Mouse (Mus musculus): ENCODE results near the gene Itga5. TPM values are rescaled to one million over a fixed set of nuclear protein-coding genes. Genes with fewer than 3 reads are reported as not detected.

The Itga5 gene
- polyA plus RNA-seq, 1 experiment from 2014 or later: 30.0 TPM

GRCm38 (mm10) chr15:103375112-103375800, 8.7 kb upstream of the Itga5 start:
- no peak overlapping the region for H3K4me2 ChIP-seq (replicated peaks; ENCODE audit: low read depth, low read length)
- H3K4me3 ChIP-seq (ENCODE audit: low read depth, low read length): no peak overlapping the region
- H3K27me3 ChIP-seq (replicated peaks; ENCODE audit: insufficient read depth, low read length): no peaks in the 10 kb centered on the region
- H3K9ac ChIP-seq (replicated peaks; ENCODE audit: low read depth): no peak overlapping the region
- H3K4me1 ChIP-seq (ENCODE audit: insufficient read depth, low read depth, low read length): 0 out of 2 replicates have a peak, but pooled peaks cover 6% of the 10 kb centered on the region
- WGBS: 78% methylated on average over 4 of the region's 4 CpGs
- no peak for DNase-seq (ENCODE audit: low spot score)
- no peaks in the 10 kb centered on the region for H3K36me3 ChIP-seq (ENCODE audit: insufficient read depth, low read length)
- no peak overlapping the region for H3K27ac ChIP-seq (ENCODE audit: low read length)
- TF ChIP-seq CTCF (IDR thresholded peaks at IDR 0.05) (no peak), EP300 (IDR thresholded peaks at IDR 0.05) (no peak)
- no peaks in the 10 kb centered on the region for H3K9me3 ChIP-seq (ENCODE audit: low read length)
- ATAC-seq: no peak

- Histone ChIP-seq H3K4me3 (ENCODE audit: low read depth, low read length) (no peak overlapping the region), H3K9ac (replicated peaks; ENCODE audit: low read depth) (no peak overlapping the region), H3K4me1 (ENCODE audit: insufficient read depth, low read depth, low read length) (no peaks in the 10 kb centered on the region; the same call in 1 of the 2 replicates), H3K4me2 (replicated peaks; ENCODE audit: low read depth, low read length) (no peak overlapping the region), H3K27ac (ENCODE audit: low read length) (no peak overlapping the region), H3K27me3 (replicated peaks; ENCODE audit: insufficient read depth, low read length) (no peaks in the 10 kb centered on the region), H3K9me3 (ENCODE audit: low read length) (no peaks in the 10 kb centered on the region), H3K36me3 (ENCODE audit: insufficient read depth, low read length) (no peaks in the 10 kb centered on the region)
- ATAC-seq (no peak), DNase-seq (ENCODE audit: low spot score) (no peak)
- TF ChIP-seq EP300 (IDR thresholded peaks at IDR 0.05) (no peak), CTCF (IDR thresholded peaks at IDR 0.05) (no peak)
Observed at GRCm38 (mm10) chr15:103372461-103372860, 5.9 kb upstream of the Itga5 start.

- H3K36me3 ChIP-seq (ENCODE audit: insufficient read depth, low read length): no peaks in the 10 kb centered on the region
- no peak for ATAC-seq
- DNase-seq (ENCODE audit: low spot score): no peak
- 59% methylated on average over 1 of the region's 1 CpGs for WGBS
- H3K4me2 ChIP-seq (replicated peaks; ENCODE audit: low read depth, low read length): no peak overlapping the region
- H3K4me1 ChIP-seq (ENCODE audit: insufficient read depth, low read depth, low read length): no peaks in the 10 kb centered on the region; the same call in 1 of the 2 replicates
- H3K9ac ChIP-seq (replicated peaks; ENCODE audit: low read depth): no peak overlapping the region
- no peak overlapping the region for H3K4me3 ChIP-seq (ENCODE audit: low read depth, low read length)
- H3K9me3 ChIP-seq (ENCODE audit: low read length): no peaks in the 10 kb centered on the region
- no peaks in the 10 kb centered on the region for H3K27me3 ChIP-seq (replicated peaks; ENCODE audit: insufficient read depth, low read length)
- no peak overlapping the region for H3K27ac ChIP-seq (ENCODE audit: low read length)
- TF ChIP-seq EP300 (IDR thresholded peaks at IDR 0.05) (no peak), CTCF (IDR thresholded peaks at IDR 0.05) (no peak)
Observed at GRCm38 (mm10) chr15:103371741-103372140, 5.2 kb upstream of the Itga5 start.

GRCm38 (mm10) chr15:103371208-103371607, 4.6 kb upstream of the Itga5 start:
- Histone ChIP-seq H3K27me3 (replicated peaks; ENCODE audit: insufficient read depth, low read length) (no peaks in the 10 kb centered on the region), H3K4me1 (ENCODE audit: insufficient read depth, low read depth, low read length) (no peaks in the 10 kb centered on the region; the same call in 1 of the 2 replicates), H3K4me2 (replicated peaks; ENCODE audit: low read depth, low read length) (no peak overlapping the region), H3K4me3 (ENCODE audit: low read depth, low read length) (no peak overlapping the region), H3K9me3 (ENCODE audit: low read length) (no peaks in the 10 kb centered on the region), H3K9ac (replicated peaks; ENCODE audit: low read depth) (no peak overlapping the region), H3K36me3 (ENCODE audit: insufficient read depth, low read length) (no peaks in the 10 kb centered on the region), H3K27ac (ENCODE audit: low read length) (no peak overlapping the region)
- WGBS: 13% methylated on average over 2 of the region's 2 CpGs
- no peak for ATAC-seq
- DNase-seq (ENCODE audit: low spot score): peak; percentile 40
- no peak for TF ChIP-seq CTCF (IDR thresholded peaks at IDR 0.05)
- no peak for TF ChIP-seq EP300 (IDR thresholded peaks at IDR 0.05)

GRCm38 (mm10) chr15:103370462-103370861, 3.9 kb upstream of the Itga5 start:
- Histone ChIP-seq H3K36me3 (ENCODE audit: insufficient read depth, low read length) (no peaks in the 10 kb centered on the region), H3K4me3 (ENCODE audit: low read depth, low read length) (no peak overlapping the region), H3K4me1 (ENCODE audit: insufficient read depth, low read depth, low read length) (no peaks in the 10 kb centered on the region; the same call in 1 of the 2 replicates), H3K27ac (ENCODE audit: low read length) (no peak overlapping the region), H3K9ac (replicated peaks; ENCODE audit: low read depth) (no peak overlapping the region), H3K4me2 (replicated peaks; ENCODE audit: low read depth, low read length) (no peak overlapping the region), H3K9me3 (ENCODE audit: low read length) (no peaks in the 10 kb centered on the region), H3K27me3 (replicated peaks; ENCODE audit: insufficient read depth, low read length) (no peaks in the 10 kb centered on the region)
- DNase-seq (ENCODE audit: low spot score): peak; percentile 28
- ATAC-seq: no peak
- 41% methylated on average over 4 of the region's 4 CpGs for WGBS
- TF ChIP-seq CTCF (IDR thresholded peaks at IDR 0.05) (no peak), EP300 (IDR thresholded peaks at IDR 0.05) (no peak)

GRCm38 (mm10) chr15:103369123-103369522, 2.6 kb upstream of the Itga5 start:
- DNase-seq (ENCODE audit: low spot score) (no peak), ATAC-seq (no peak)
- WGBS: 63% methylated on average over 1 of the region's 1 CpGs
- no peaks in the 10 kb centered on the region for H3K36me3 ChIP-seq (ENCODE audit: insufficient read depth, low read length)
- no peak for TF ChIP-seq CTCF (IDR thresholded peaks at IDR 0.05)
- no peak for TF ChIP-seq EP300 (IDR thresholded peaks at IDR 0.05)
- H3K4me1 ChIP-seq (ENCODE audit: insufficient read depth, low read depth, low read length): no peaks in the 10 kb centered on the region; the same call in 1 of the 2 replicates
- no peaks in the 10 kb centered on the region for H3K27me3 ChIP-seq (replicated peaks; ENCODE audit: insufficient read depth, low read length)
- no peak overlapping the region for H3K4me2 ChIP-seq (replicated peaks; ENCODE audit: low read depth, low read length)
- H3K9me3 ChIP-seq (ENCODE audit: low read length): no peaks in the 10 kb centered on the region
- H3K27ac ChIP-seq (ENCODE audit: low read length): no peak overlapping the region
- no peak overlapping the region for H3K9ac ChIP-seq (replicated peaks; ENCODE audit: low read depth)
- no peak overlapping the region for H3K4me3 ChIP-seq (ENCODE audit: low read depth, low read length)

Measured in lung, postnatal 0 days (tissue).